Mouse (Mus musculus): ENCODE measurements at regions not wholly inside any gene's neighbourhood (a gene's known extent, or its start where the extent isn't known, plus 50 kb on each side); places are given as distances from the start of the nearest gene placed in this dataset.

- DNase-seq (ENCODE audit: extremely low spot score in 1 of 2, low spot score in 1 of 2) = no peak
Measured at GRCm38 (mm10) chr12:31130434-31130833, 56.8 kb downstream of the Fam110c start.

- no peak for DNase-seq (ENCODE audit: extremely low spot score in 1 of 2, low spot score in 1 of 2)
Measured at GRCm38 (mm10) chr12:31134465-31134992, 60.9 kb downstream of the Fam110c start.

- DNase-seq (ENCODE audit: extremely low spot score in 1 of 2, low spot score in 1 of 2) = no peak
Measured at GRCm38 (mm10) chr12:31136364-31136763, 62.7 kb downstream of the Fam110c start.

GRCm38 (mm10) chr12:31136911-31137310, 63.2 kb downstream of the Fam110c start:
- DNase-seq (ENCODE audit: extremely low spot score in 1 of 2, low spot score in 1 of 2) = no peak

GRCm38 (mm10) chr12:31137431-31137830, 63.8 kb downstream of the Fam110c start:
- DNase-seq (ENCODE audit: extremely low spot score in 1 of 2, low spot score in 1 of 2) = no peak

GRCm38 (mm10) chr12:31139853-31140252, 66.2 kb downstream of the Fam110c start:
- DNase-seq (ENCODE audit: extremely low spot score in 1 of 2, low spot score in 1 of 2) = no peak

- DNase-seq (ENCODE audit: extremely low spot score in 1 of 2, low spot score in 1 of 2) = no peak
Measured at GRCm38 (mm10) chr12:31143266-31143665, 69.6 kb downstream of the Fam110c start.

GRCm38 (mm10) chr12:31145032-31145781, 71.5 kb downstream of the Fam110c start:
- DNase-seq (ENCODE audit: extremely low spot score in 1 of 2, low spot score in 1 of 2) = no peak

- no peak for DNase-seq (ENCODE audit: extremely low spot score in 1 of 2, low spot score in 1 of 2)
Measured at GRCm38 (mm10) chr12:31148417-31149356, 75.0 kb downstream of the Fam110c start.

GRCm38 (mm10) chr12:31153720-31154119, 80.1 kb downstream of the Fam110c start:
- DNase-seq (ENCODE audit: extremely low spot score in 1 of 2, low spot score in 1 of 2) = no peak

GRCm38 (mm10) chr12:31154608-31155011, 80.9 kb downstream of the Fam110c start:
- no peak for DNase-seq (ENCODE audit: extremely low spot score in 1 of 2, low spot score in 1 of 2)

GRCm38 (mm10) chr12:31156154-31156720, 82.6 kb downstream of the Fam110c start:
- no peak for DNase-seq (ENCODE audit: extremely low spot score in 1 of 2, low spot score in 1 of 2)

- DNase-seq (ENCODE audit: extremely low spot score in 1 of 2, low spot score in 1 of 2) = no peak
Measured at GRCm38 (mm10) chr12:31157453-31157852, 83.1 kb upstream of the Gm6993 start.

GRCm38 (mm10) chr12:31157890-31158289, 82.7 kb upstream of the Gm6993 start:
- DNase-seq (ENCODE audit: extremely low spot score in 1 of 2, low spot score in 1 of 2) = no peak

GRCm38 (mm10) chr12:31158885-31159284, 81.7 kb upstream of the Gm6993 start:
- DNase-seq (ENCODE audit: extremely low spot score in 1 of 2, low spot score in 1 of 2) = no peak

- DNase-seq (ENCODE audit: extremely low spot score in 1 of 2, low spot score in 1 of 2) = no peak
Measured at GRCm38 (mm10) chr12:31159378-31159777, 81.2 kb upstream of the Gm6993 start.

- DNase-seq (ENCODE audit: extremely low spot score in 1 of 2, low spot score in 1 of 2) = peak in 1 of 2 experiments; percentile 79
Measured at GRCm38 (mm10) chr12:31168221-31168890, 72.2 kb upstream of the Gm6993 start.

- DNase-seq (ENCODE audit: extremely low spot score in 1 of 2, low spot score in 1 of 2) = no peak
Measured at GRCm38 (mm10) chr12:31170111-31170510, 70.5 kb upstream of the Gm6993 start.

- peak; percentile 87 to 88 for DNase-seq (ENCODE audit: extremely low spot score in 1 of 2, low spot score in 1 of 2)
Measured at GRCm38 (mm10) chr12:31170546-31171160, 69.9 kb upstream of the Gm6993 start.

GRCm38 (mm10) chr12:31171992-31172391, 68.6 kb upstream of the Gm6993 start:
- no peak for DNase-seq (ENCODE audit: extremely low spot score in 1 of 2, low spot score in 1 of 2)

Measured in frontal cortex, adult 2 months (tissue).